Mouse (Mus musculus): ENCODE measurements around the gene Plxna1.

- TF ChIP-seq CTCF (IDR thresholded peaks at IDR 0.05; ENCODE audit: extremely low read depth, insufficient read length, insufficient replicate concordance, low read depth, low read length): no peak
- no peak for TF ChIP-seq POLR2A (IDR thresholded peaks at IDR 0.05; ENCODE audit: low read depth, low read length)
Observed at GRCm38 (mm10) chr6:89351441-89352137, 10.8 kb downstream of the Plxna1 start.
